Comparison of ENCODE assay signal across 8 mouse cellular contexts in the genomic region with DNA sequence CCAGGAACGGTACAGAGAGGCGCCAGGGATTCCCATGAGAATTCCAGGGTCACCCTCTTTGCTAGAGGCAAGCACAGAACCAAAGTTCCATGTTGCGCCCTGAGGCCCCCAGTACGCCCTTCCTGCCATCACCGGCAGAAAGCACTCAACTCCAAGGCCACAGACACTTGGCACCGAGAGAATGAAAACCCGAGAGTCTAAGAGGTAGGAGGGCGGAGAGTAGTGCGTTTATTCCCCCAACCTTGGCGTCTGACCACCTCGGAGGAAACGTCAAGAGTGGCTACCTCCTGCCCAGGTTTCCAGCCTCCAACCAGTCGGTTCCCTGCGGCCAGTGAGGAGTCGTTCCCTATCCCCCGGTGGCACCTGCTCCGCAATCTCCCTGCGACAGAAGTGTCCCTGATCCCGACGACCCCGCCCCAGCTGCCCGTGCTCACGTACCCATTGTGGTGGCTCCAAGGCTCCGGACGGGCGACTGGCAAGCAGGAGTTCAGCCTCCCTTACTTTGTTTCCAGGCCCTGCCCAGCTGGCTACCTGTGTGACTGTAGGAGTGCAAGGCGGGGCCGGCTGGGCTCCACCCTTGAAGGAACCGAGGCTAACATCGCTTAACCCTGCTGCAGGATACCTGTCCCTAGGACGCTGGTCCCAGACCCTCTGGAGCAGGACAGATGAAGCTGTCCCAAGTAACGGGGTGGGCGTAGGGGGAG. TPM values are rescaled to one million over a fixed set of nuclear protein-coding genes. Genes with fewer than 3 reads are reported as not detected.
DNase-seq lines count a peak whose midpoint lies in the region; ATAC-seq and TF ChIP-seq lines count a peak whose summit lies in the region.

A gene (minus strand): TSS at position 472 of the 704 bp plus-strand sequence.

- no peaks in the 10 kb centered on the region for H3K9me3 ChIP-seq in ES-Bruce4 (replicated peaks; ENCODE audit: control insufficient read depth, insufficient read depth, low read length, poor library complexity, severe bottlenecking)
- no peaks in the 10 kb centered on the region for H3K9me3 ChIP-seq in embryonic facial prominence, embryonic 10.5 days
- no peaks in the 10 kb centered on the region for H3K9me3 ChIP-seq in kidney, postnatal 0 days (replicated peaks; ENCODE audit: low read length)

- H3K27me3 ChIP-seq in ES-Bruce4 (ENCODE audit: control insufficient read depth, insufficient read depth, low read length, poor library complexity, severe bottlenecking), result no peaks in the 10 kb centered on the region
- H3K27me3 ChIP-seq in embryonic facial prominence, embryonic 10.5 days (replicated peaks; ENCODE audit: low read depth, poor library complexity, severe bottlenecking), result peaks cover 41% of the 10 kb centered on the region
- H3K27me3 ChIP-seq in kidney, postnatal 0 days (ENCODE audit: insufficient read depth, low read length), result peaks cover 4% of the 10 kb centered on the region; the same call in 1 of the 2 replicates

- peak; percentile 30 for DNase-seq in embryonic facial prominence, embryonic 10.5 days (ENCODE audit: low spot score)
- no peak for DNase-seq in kidney, postnatal 0 days (ENCODE audit: low spot score)
- DNase-seq in layer of hippocampus, adult 9-11 months, result no peak
- no peak for DNase-seq in embryo, embryonic 10 days (ENCODE audit: low spot score)
- DNase-seq in spleen, postnatal 14 days (ENCODE audit: low spot score in 2 of 2), result no peak
- no peak for DNase-seq in thymus, postnatal 0 days (ENCODE audit: low spot score)

- H3K27ac ChIP-seq in ES-Bruce4 (ENCODE audit: insufficient read depth, low read length), result peak within 1 kb of the TSS; percentile 84
- no peak within 1 kb of the TSS for H3K27ac ChIP-seq in embryonic facial prominence, embryonic 10.5 days (replicated peaks)
- H3K27ac ChIP-seq in kidney, postnatal 0 days, result no peak within 1 kb of the TSS

- H3K4me2 ChIP-seq in kidney, postnatal 0 days (ENCODE audit: low read length), result peak within 1 kb of the TSS; percentile 46

- peaks cover 7% of the 10 kb centered on the region for H3K4me1 ChIP-seq in ES-Bruce4 (ENCODE audit: control insufficient read depth, insufficient read depth, low read length)
- H3K4me1 ChIP-seq in embryonic facial prominence, embryonic 10.5 days, result peaks cover 22% of the 10 kb centered on the region
- no peaks in the 10 kb centered on the region for H3K4me1 ChIP-seq in kidney, postnatal 0 days (replicated peaks; ENCODE audit: insufficient read depth, low read length)

- H3K4me3 ChIP-seq in ES-Bruce4 (ENCODE audit: low read depth, low read length), result peak within 1 kb of the TSS; percentile 66
- H3K4me3 ChIP-seq in embryonic facial prominence, embryonic 10.5 days, result peak within 1 kb of the TSS; percentile 42
- H3K4me3 ChIP-seq in kidney, postnatal 0 days (replicated peaks; ENCODE audit: low read depth, low read length), result peak within 1 kb of the TSS; percentile 11; the same call in 1 of the 2 replicates

- no peak for TF ChIP-seq POLR2A in ES-Bruce4 (IDR thresholded peaks at IDR 0.05; ENCODE audit: insufficient read depth, low read length)

- H3K36me3 ChIP-seq in ES-Bruce4 (ENCODE audit: control insufficient read depth, insufficient read depth, low read length, poor library complexity, severe bottlenecking), result no peaks in the 10 kb centered on the region
- H3K36me3 ChIP-seq in embryonic facial prominence, embryonic 10.5 days (replicated peaks), result no peaks in the 10 kb centered on the region
- H3K36me3 ChIP-seq in kidney, postnatal 0 days (ENCODE audit: insufficient read depth, low read length), result no peaks in the 10 kb centered on the region

- ATAC-seq in kidney, postnatal 0 days (replicated peaks; ENCODE audit: low FRiP score, low read depth), result peak; percentile 45
- 0 out of 2 replicates have a peak, but pooled peaks have one; percentile 20 for ATAC-seq in megakaryocyte progenitor cell, adult 5-6 weeks (replicated peaks; ENCODE audit: poor library complexity)

- no peak for TF ChIP-seq CTCF in ES-Bruce4 (IDR thresholded peaks at IDR 0.05; ENCODE audit: low read depth, low read length)
- TF ChIP-seq CTCF in kidney, postnatal 0 days (IDR thresholded peaks at IDR 0.05; ENCODE audit: low read depth), result no peak

- TF ChIP-seq EP300 in ES-Bruce4 (IDR thresholded peaks at IDR 0.05; ENCODE audit: insufficient read depth, low read depth, low read length), result peak; percentile 7; the same call in 1 of the 2 replicates

- 7% methylated on average over 33 of the region's 33 CpGs for WGBS in embryonic facial prominence, embryonic 10.5 days
- 11% methylated on average over 33 of the region's 33 CpGs for WGBS in kidney, postnatal 0 days

- H3K9ac ChIP-seq in ES-Bruce4 (ENCODE audit: low read depth, poor library complexity, severe bottlenecking), result peak within 1 kb of the TSS; percentile 60
- H3K9ac ChIP-seq in kidney, postnatal 0 days (ENCODE audit: low read depth, low read length), result 0 out of 2 replicates have a peak within 1 kb of the TSS, but pooled peaks have one; percentile 14

RNA-seq across cellular contexts. Expression of the gene that starts here (rescaled TPM):
- 1.3 and 1.5 TPM in 2 replicates for polyA plus RNA-seq in ES-Bruce4 (2011; ENCODE audit: insufficient read depth, insufficient read length, low read depth, missing spikeins)
- polyA plus RNA-seq in embryonic facial prominence, embryonic 10.5 days (2016; fragmentation: Nextera tagmentation; extraction: Ambion mirVana), result 0.05 TPM in 1 of 2 replicates, not detected in the other
- polyA plus RNA-seq in kidney, postnatal 0 days (2015; fragmentation: Nextera tagmentation; extraction: Ambion mirVana), result 0.74 and 1.2 TPM in 2 replicates
- total RNA-seq in megakaryocyte progenitor cell, adult 5-6 weeks (2015), result not detected in 2 replicates
- total RNA-seq in megakaryocyte progenitor cell, adult 5-6 weeks (2017), result not detected in 2 replicates
- polyA plus RNA-seq in thymus, postnatal 0 days (2015; fragmentation: Nextera tagmentation; extraction: Ambion mirVana), result 3.3 and 3.4 TPM in 2 replicates

Comparison
In these comparisons a context has a peak if more than half of its experiments do, and no peak if none do; other contexts are left out.
1. Peak in DNase-seq and H3K4me3 ChIP-seq in embryonic facial prominence, embryonic 10.5 days; RNA of the gene not detected or under 1 TPM.
2. Peak in ATAC-seq in megakaryocyte progenitor cell, adult 5-6 weeks; RNA of the gene not detected or under 1 TPM.
3. H3K4me3 ChIP-seq: peak in every context shown above with its lines; median percentile 66 in ES-Bruce4; 42 in embryonic facial prominence, embryonic 10.5 days; 11 in kidney, postnatal 0 days.